In the genomic region with DNA sequence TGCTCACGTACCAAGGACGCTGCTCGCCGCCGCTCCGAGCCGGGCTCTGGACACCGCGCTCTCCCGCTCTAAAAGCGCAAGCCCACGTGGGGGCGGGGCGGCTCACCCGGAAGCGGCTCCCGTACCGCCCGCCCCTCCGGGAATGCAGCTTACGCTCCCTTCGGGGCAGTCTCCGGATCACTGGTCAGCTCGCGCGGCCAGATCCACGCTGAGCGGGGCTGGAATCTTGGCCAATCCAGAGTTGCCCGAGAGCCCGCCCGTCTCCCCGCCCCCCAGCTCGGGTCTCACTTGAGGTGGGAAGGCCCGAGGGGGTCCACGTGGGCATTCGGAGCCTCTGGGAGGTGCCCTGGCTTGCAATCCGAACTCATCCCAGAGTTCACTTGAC, we compare ENCODE assay signal across 8 mouse cellular contexts. TPM values are rescaled to one million over a fixed set of nuclear protein-coding genes. Genes with fewer than 3 reads are reported as not detected.
DNase-seq lines count a peak whose midpoint lies in the region; ATAC-seq and TF ChIP-seq lines count a peak whose summit lies in the region.

Alad (minus strand) TSS at position 70 of the 385 bp plus-strand sequence.

- peak within 1 kb of the TSS; percentile 62 for H3K9ac ChIP-seq in lung, postnatal 0 days (replicated peaks; ENCODE audit: low read depth)

- peak within 1 kb of the TSS; percentile 66 for H3K4me2 ChIP-seq in lung, postnatal 0 days (replicated peaks; ENCODE audit: low read depth, low read length)

- H3K36me3 ChIP-seq in lung, postnatal 0 days (ENCODE audit: insufficient read depth, low read length) = no peaks in the 10 kb centered on the region

- no peaks in the 10 kb centered on the region for H3K9me3 ChIP-seq in lung, postnatal 0 days (ENCODE audit: low read length)

- TF ChIP-seq EP300 in lung, postnatal 0 days (IDR thresholded peaks at IDR 0.05) = no peak

- peak within 1 kb of the TSS; percentile 78 for H3K4me3 ChIP-seq in lung, postnatal 0 days (ENCODE audit: low read depth, low read length)

- WGBS in lung, postnatal 0 days = 0% methylated on average over 35 of the region's 37 CpGs

- H3K27me3 ChIP-seq in lung, postnatal 0 days (replicated peaks; ENCODE audit: insufficient read depth, low read length) = no peaks in the 10 kb centered on the region

- H3K27ac ChIP-seq in lung, postnatal 0 days (ENCODE audit: low read length) = peak within 1 kb of the TSS; percentile 89

- ATAC-seq in lung, postnatal 0 days = peak; percentile 84

- peak; percentile 94 for DNase-seq in Muller cell, postnatal 12 days (ENCODE audit: inconsistent ontology term)
- DNase-seq in cerebellum, adult 8-10 months = peak; percentile 81
- DNase-seq in forelimb bud, embryonic 11.5 days (ENCODE audit: low read depth, low spot score) = peak; percentile 89
- DNase-seq in heart, postnatal 4 days = peak; percentile 92
- peak; percentile 73 for DNase-seq in layer of hippocampus, adult 9-11 months
- DNase-seq in lung, postnatal 0 days (ENCODE audit: low spot score) = peak; percentile 95
- peak; percentile 71 for DNase-seq in ovary, postnatal 10 days (ENCODE audit: low spot score)
- peak; percentile 75 for DNase-seq in thymus, postnatal 0 days (ENCODE audit: low spot score)

- TF ChIP-seq CTCF in lung, postnatal 0 days (IDR thresholded peaks at IDR 0.05) = no peak; the same call in 1 of the 2 replicates

- H3K4me1 ChIP-seq in lung, postnatal 0 days (ENCODE audit: insufficient read depth, low read depth, low read length) = peaks cover 27% of the 10 kb centered on the region

RNA-seq across cellular contexts. Expression of gene Alad, which starts in this region (rescaled TPM):
- 10 to 100 TPM; 63.8 to 69.8 TPM for total RNA-seq in heart, postnatal 4 days (2021)
- 110 and 111 TPM in 2 replicates for polyA plus RNA-seq in lung, postnatal 0 days (2015; fragmentation: Nextera tagmentation; extraction: Ambion mirVana)
- polyA plus RNA-seq in thymus, postnatal 0 days (2015; fragmentation: Nextera tagmentation; extraction: Ambion mirVana) = 52.8 and 54.4 TPM in 2 replicates

Comparison
In these comparisons a context has a peak if more than half of its experiments do, and no peak if none do; other contexts are left out.
1. Peak in every context shown above with its lines: DNase-seq, ATAC-seq, H3K4me3 ChIP-seq and H3K27ac ChIP-seq.